ENCODE assay signal across 9 mouse cellular contexts in the genomic region with DNA sequence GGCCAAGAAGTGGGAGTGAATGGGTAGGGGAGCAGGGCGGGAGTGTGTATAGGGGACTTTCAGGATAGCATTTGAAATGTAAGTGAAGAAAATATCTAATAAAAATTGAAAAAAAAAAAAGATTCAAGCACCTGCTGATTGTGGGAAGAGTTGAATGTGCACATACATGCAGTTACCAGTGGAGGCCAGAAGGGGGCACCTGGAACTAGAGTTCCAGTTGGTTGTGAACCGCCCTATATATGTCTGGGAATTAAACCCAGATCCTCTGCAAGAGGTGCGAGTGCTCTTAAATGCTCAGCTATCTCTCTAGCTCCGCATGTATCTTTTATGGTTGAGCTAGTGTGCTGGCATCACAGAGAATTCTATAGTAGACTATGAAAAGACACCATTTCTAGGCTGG. TPM values are rescaled to one million over a fixed set of nuclear protein-coding genes. Genes with fewer than 3 reads are reported as not detected.
DNase-seq lines count a peak whose midpoint lies in the region; ATAC-seq and TF ChIP-seq lines count a peak whose summit lies in the region.
"Had no signal": no experiment of that assay in that cellular context is flagged by ENCODE, and none has a peak within 500 bp of the region (broad histone marks: within the 10 kb centered on the region; RNA-seq: fewer than 3 reads in every experiment).

No protein-coding gene starts in this region.

- H3K36me3 ChIP-seq in liver, postnatal 0 days (replicated peaks; ENCODE audit: insufficient read depth, low read length) = no peaks in the 10 kb centered on the region
- no peaks in the 10 kb centered on the region for H3K36me3 ChIP-seq in intestine, embryonic 15.5 days

- H3K4me2 ChIP-seq in liver, postnatal 0 days (ENCODE audit: low read depth, low read length) = no peak overlapping the region
- H3K4me2 ChIP-seq in intestine, embryonic 15.5 days (replicated peaks) = no peak overlapping the region

- no peaks in the 10 kb centered on the region for H3K4me1 ChIP-seq in liver, postnatal 0 days (ENCODE audit: insufficient read depth)
- no peaks in the 10 kb centered on the region for H3K4me1 ChIP-seq in intestine, embryonic 15.5 days (replicated peaks)

- H3K4me3 ChIP-seq in liver, postnatal 0 days (ENCODE audit: low read depth, low read length) = no peak overlapping the region
- H3K4me3 ChIP-seq in intestine, embryonic 15.5 days (replicated peaks) = no peak overlapping the region

- H3K9ac ChIP-seq in liver, postnatal 0 days (replicated peaks) = no peak overlapping the region
- H3K9ac ChIP-seq in intestine, embryonic 15.5 days = no peak overlapping the region

- peak; percentile 29 for DNase-seq in heart, adult 11 months
- DNase-seq in heart, postnatal 25 days (ENCODE audit: low spot score) = no peak
- DNase-seq in liver, postnatal 0 days = no peak
- DNase-seq in liver = no peak
- DNase-seq in ZHBTc4 (ENCODE audit: low read depth, low spot score) = peak; percentile 57
- DNase-seq in lung, postnatal 14 days = peak; percentile 6

- TF ChIP-seq EP300 in liver, postnatal 0 days (IDR thresholded peaks at IDR 0.05; ENCODE audit: low read depth) = no peak

- H3K27me3 ChIP-seq in liver, postnatal 0 days (ENCODE audit: insufficient read depth, low read length) = no peaks in the 10 kb centered on the region
- H3K27me3 ChIP-seq in intestine, embryonic 15.5 days (replicated peaks) = no peaks in the 10 kb centered on the region

- WGBS in liver, postnatal 0 days (ENCODE audit: insufficient replicate concordance) = 46% methylated on average over 4 of the region's 4 CpGs
- WGBS in intestine, embryonic 15.5 days = 58% methylated on average over 4 of the region's 4 CpGs

- intact Hi-C loops in heart, postnatal 25 days (cut with DNase I) = no loop called here

- TF ChIP-seq CTCF in liver, postnatal 0 days (IDR thresholded peaks at IDR 0.05; ENCODE audit: low read depth) = peak; percentile 29

- no peak overlapping the region for H3K27ac ChIP-seq in liver, postnatal 0 days (ENCODE audit: low read depth)
- H3K27ac ChIP-seq in intestine, embryonic 15.5 days = no peak overlapping the region

- no peak for ATAC-seq in liver, postnatal 0 days
- no peak for ATAC-seq in intestine, embryonic 15.5 days
- ATAC-seq: inflammation-experienced regulatory T-cells, adult 6 months had no signal

- H3K9me3 ChIP-seq in liver, postnatal 0 days (ENCODE audit: low read length) = no peaks in the 10 kb centered on the region
- no peaks in the 10 kb centered on the region for H3K9me3 ChIP-seq in intestine, embryonic 15.5 days

RNA-seq across cellular contexts. Expression of gene Tmem132c, which starts 42.8 kb away (rescaled TPM):
- under 1 TPM; 0.08 to 0.13 TPM for total RNA-seq in heart, postnatal 25 days (2021)
- 0.02 and 0.04 TPM in 2 replicates for polyA plus RNA-seq in liver, postnatal 0 days (2015; fragmentation: Nextera tagmentation; extraction: Ambion mirVana)
- polyA plus RNA-seq in intestine, embryonic 15.5 days (2015; fragmentation: Nextera tagmentation; extraction: Ambion mirVana) = 0.56 and 0.70 TPM in 2 replicates
- total RNA-seq: granulocyte monocyte progenitor cell, adult 5-6 weeks had no signal

Comparison
In these comparisons a context has a peak if more than half of its experiments do, and no peak if none do; other contexts are left out.
1. DNase-seq: peak in heart, adult 11 months (single experiment), ZHBTc4 (single experiment) and lung, postnatal 14 days (single experiment); none in heart, postnatal 25 days (single experiment), liver, postnatal 0 days (single experiment) and liver (single experiment).